ENCODE assay signal across 27 mouse cellular contexts in genomic region chr9:83973467-83973866, GRCm38 (mm10). TPM values are rescaled to one million over a fixed set of nuclear protein-coding genes. Genes with fewer than 3 reads are reported as not detected.
DNase-seq lines count a peak whose midpoint lies in the region; ATAC-seq and TF ChIP-seq lines count a peak whose summit lies in the region.
"Had no signal": no experiment of that assay in that cellular context is flagged by ENCODE, and none has a peak within 500 bp of the region (broad histone marks: within the 10 kb centered on the region; RNA-seq: fewer than 3 reads in every experiment).

No protein-coding gene starts in this region.

- WGBS in liver, embryonic 11.5 days, result 63% methylated on average over 2 of the region's 2 CpGs
- 34% methylated on average over 2 of the region's 2 CpGs for WGBS in liver, embryonic 14.5 days (ENCODE audit: insufficient replicate concordance)
- 57% methylated on average over 2 of the region's 2 CpGs for WGBS in liver, postnatal 0 days (ENCODE audit: insufficient replicate concordance)
- 91% methylated on average over 2 of the region's 2 CpGs for WGBS in forebrain, postnatal 0 days

- ATAC-seq in liver, embryonic 11.5 days (replicated peaks; ENCODE audit: low FRiP score), result peak; percentile 77
- peak; percentile 75; the same call in 1 of the 2 replicates for ATAC-seq in liver, embryonic 14.5 days (ENCODE audit: insufficient read depth)
- ATAC-seq in liver, postnatal 0 days, result peak; percentile 40; the same call in 1 of the 2 replicates
- ATAC-seq in megakaryocyte-erythroid progenitor cell, adult 5-6 weeks (replicated peaks; ENCODE audit: low FRiP score, low TSS enrichment, poor library complexity, severe bottlenecking), result peak; percentile 29; the same call in 1 of the 2 replicates
- no peak for ATAC-seq in forebrain, postnatal 0 days
- no peak for ATAC-seq in erythroid progenitor cell, adult 5-6 weeks (replicated peaks; ENCODE audit: low FRiP score, poor library complexity, severe bottlenecking)
- ATAC-seq: activated CD4-positive, CD25-positive, alpha-beta regulatory T cell, adult 4 months; CD4-positive, CD25-positive, alpha-beta regulatory T cell, adult 4 months; forebrain, embryonic 14.5 days; Patski had no signal

- TF ChIP-seq EP300 in liver, embryonic 14.5 days (IDR thresholded peaks at IDR 0.05; ENCODE audit: low read depth), result peak; percentile 60; the same call in 1 of the 2 replicates
- no peak for TF ChIP-seq EP300 in liver, postnatal 0 days (IDR thresholded peaks at IDR 0.05; ENCODE audit: low read depth)

- DNase-seq in liver, embryonic 11.5 days (ENCODE audit: low spot score), result no peak
- no peak for DNase-seq in liver
- no peak for DNase-seq in liver, embryonic 14.5 days (ENCODE audit: low read depth in 3 of 3, low spot score in 3 of 3)
- no peak for DNase-seq in liver, postnatal 0 days
- DNase-seq in forebrain, postnatal 0 days, result no peak
- no peak for DNase-seq in kidney, postnatal 36 days
- DNase-seq: adrenal gland, adult 8-10 months; adrenal gland, postnatal 14 days; adrenal gland, postnatal 36 days; B cell, adult 2 months; cerebellum, adult 11-12 months; cerebellum, adult 2 months; cerebellum, adult 9-10 months; cerebellum, postnatal 10 days; cerebellum, postnatal 25 days had no signal

- no peak overlapping the region for H3K27ac ChIP-seq in liver, embryonic 11.5 days (ENCODE audit: low read depth, low read length)
- no peak overlapping the region for H3K27ac ChIP-seq in liver, embryonic 14.5 days
- H3K27ac ChIP-seq in liver, postnatal 0 days (ENCODE audit: low read depth), result no peak overlapping the region
- H3K27ac ChIP-seq in forebrain, postnatal 0 days (ENCODE audit: low read depth, low read length), result no peak overlapping the region
- H3K27ac ChIP-seq: embryonic facial prominence, embryonic 10.5 days; embryonic facial prominence, embryonic 12.5 days; forebrain, embryonic 10.5 days; forebrain, embryonic 12.5 days had no signal

- H3K9ac ChIP-seq in liver, embryonic 11.5 days (ENCODE audit: low read depth, low read length), result no peak overlapping the region
- no peak overlapping the region for H3K9ac ChIP-seq in liver, embryonic 14.5 days (replicated peaks)
- no peak overlapping the region for H3K9ac ChIP-seq in liver, postnatal 0 days (replicated peaks)
- H3K9ac ChIP-seq in forebrain, postnatal 0 days, result no peak overlapping the region
- H3K9ac ChIP-seq: embryonic facial prominence, embryonic 12.5 days; forebrain, embryonic 12.5 days had no signal

- no peaks in the 10 kb centered on the region for H3K36me3 ChIP-seq in liver, embryonic 11.5 days (ENCODE audit: control insufficient read depth, insufficient read depth, low read length)
- H3K36me3 ChIP-seq in liver, embryonic 14.5 days (replicated peaks; ENCODE audit: control insufficient read depth, insufficient read depth, low read depth), result no peaks in the 10 kb centered on the region
- no peaks in the 10 kb centered on the region for H3K36me3 ChIP-seq in liver, postnatal 0 days (replicated peaks; ENCODE audit: insufficient read depth, low read length)
- H3K36me3 ChIP-seq in forebrain, postnatal 0 days (ENCODE audit: insufficient read depth), result no peaks in the 10 kb centered on the region
- H3K36me3 ChIP-seq: embryonic facial prominence, embryonic 10.5 days; embryonic facial prominence, embryonic 12.5 days; forebrain, embryonic 12.5 days; G1E had no signal

- no peaks in the 10 kb centered on the region for H3K4me1 ChIP-seq in liver, embryonic 11.5 days (replicated peaks; ENCODE audit: control insufficient read depth, insufficient read depth, low read length)
- H3K4me1 ChIP-seq in liver, embryonic 14.5 days (replicated peaks; ENCODE audit: control insufficient read depth in 2 of 2, insufficient read depth in 2 of 2, low read length in 1 of 2), result no peaks in the 10 kb centered on the region; a peak in 1 of 4 replicates
- no peaks in the 10 kb centered on the region for H3K4me1 ChIP-seq in liver, postnatal 0 days (ENCODE audit: insufficient read depth)
- no peaks in the 10 kb centered on the region for H3K4me1 ChIP-seq in forebrain, postnatal 0 days (ENCODE audit: insufficient read depth)
- H3K4me1 ChIP-seq: embryonic facial prominence, embryonic 10.5 days; embryonic facial prominence, embryonic 12.5 days; forebrain, embryonic 10.5 days; forebrain, embryonic 12.5 days had no signal

- no peaks in the 10 kb centered on the region for H3K9me3 ChIP-seq in liver, embryonic 11.5 days (ENCODE audit: control insufficient read depth, low read length)
- H3K9me3 ChIP-seq in liver, embryonic 14.5 days (ENCODE audit: control insufficient read depth, low read length), result no peaks in the 10 kb centered on the region
- no peaks in the 10 kb centered on the region for H3K9me3 ChIP-seq in liver, postnatal 0 days (ENCODE audit: low read length)
- no peaks in the 10 kb centered on the region for H3K9me3 ChIP-seq in forebrain, postnatal 0 days (ENCODE audit: low read length)
- H3K9me3 ChIP-seq: embryonic facial prominence, embryonic 10.5 days; embryonic facial prominence, embryonic 12.5 days; forebrain, embryonic 12.5 days; G1E had no signal

- no peak overlapping the region for H3K4me2 ChIP-seq in liver, embryonic 11.5 days
- no peak overlapping the region for H3K4me2 ChIP-seq in liver, embryonic 14.5 days (ENCODE audit: low read depth)
- no peak overlapping the region for H3K4me2 ChIP-seq in liver, postnatal 0 days (ENCODE audit: low read depth, low read length)
- H3K4me2 ChIP-seq in forebrain, postnatal 0 days (ENCODE audit: low read depth), result no peak overlapping the region
- H3K4me2 ChIP-seq: embryonic facial prominence, embryonic 12.5 days; forebrain, embryonic 12.5 days had no signal

- H3K4me3 ChIP-seq in liver, embryonic 11.5 days (ENCODE audit: low read depth, low read length), result no peak overlapping the region
- no peak overlapping the region for H3K4me3 ChIP-seq in liver, embryonic 14.5 days (ENCODE audit: insufficient read depth in 1 of 2, low read depth in 2 of 2, low read length in 2 of 2)
- H3K4me3 ChIP-seq in liver, postnatal 0 days (ENCODE audit: low read depth, low read length), result no peak overlapping the region
- no peak overlapping the region for H3K4me3 ChIP-seq in forebrain, postnatal 0 days (ENCODE audit: low read depth, low read length)
- H3K4me3 ChIP-seq: embryonic facial prominence, embryonic 10.5 days; embryonic facial prominence, embryonic 12.5 days; forebrain, embryonic 10.5 days; forebrain, embryonic 12.5 days had no signal

- H3K27me3 ChIP-seq in liver, embryonic 11.5 days (replicated peaks; ENCODE audit: control insufficient read depth, insufficient read depth, low read length), result no peaks in the 10 kb centered on the region
- H3K27me3 ChIP-seq in liver, embryonic 14.5 days (ENCODE audit: control insufficient read depth, insufficient read depth, low read length), result no peaks in the 10 kb centered on the region
- H3K27me3 ChIP-seq in liver, postnatal 0 days (ENCODE audit: insufficient read depth, low read length), result no peaks in the 10 kb centered on the region
- H3K27me3 ChIP-seq in forebrain, postnatal 0 days (ENCODE audit: insufficient read depth, low read length), result no peaks in the 10 kb centered on the region
- H3K27me3 ChIP-seq: CH12.LX; embryonic facial prominence, embryonic 12.5 days; forebrain, embryonic 12.5 days; Patski had no signal

- no peak for TF ChIP-seq CTCF in liver, embryonic 14.5 days (IDR thresholded peaks at IDR 0.05; ENCODE audit: low read depth)
- TF ChIP-seq CTCF in liver, postnatal 0 days (IDR thresholded peaks at IDR 0.05; ENCODE audit: low read depth), result no peak
- TF ChIP-seq CTCF in forebrain, postnatal 0 days (IDR thresholded peaks at IDR 0.05; ENCODE audit: low read depth), result no peak

RNA-seq across cellular contexts. Expression of gene Bckdhb, which starts 48.5 kb away (rescaled TPM):
- 34.8 and 37.1 TPM in 2 replicates for polyA plus RNA-seq in liver, embryonic 11.5 days (2014; fragmentation: Nextera tagmentation; extraction: Ambion mirVana)
- 8.2 and 14.1 TPM in 2 replicates for polyA plus RNA-seq in liver, embryonic 14.5 days (2012; rRNA removed)
- 23.1 and 24.1 TPM in 2 replicates for polyA plus RNA-seq in liver, embryonic 14.5 days (2014; fragmentation: Nextera tagmentation; extraction: Ambion mirVana)
- 123 and 134 TPM in 2 replicates for polyA plus RNA-seq in liver, postnatal 0 days (2015; fragmentation: Nextera tagmentation; extraction: Ambion mirVana)
- total RNA-seq in megakaryocyte-erythroid progenitor cell, adult 5-6 weeks (2014; fragmentation: Nextera tagmentation), result 20.0 and 40.7 TPM in 2 replicates
- total RNA-seq in megakaryocyte-erythroid progenitor cell, adult 5-6 weeks (2017), result 12.2 and 13.8 TPM in 2 replicates
- total RNA-seq in forebrain, postnatal 0 days (2014; rRNA removed), result 14.2 and 18.3 TPM in 2 replicates
- polyA plus RNA-seq in forebrain, postnatal 0 days (2015; fragmentation: Nextera tagmentation; extraction: Ambion mirVana), result 33.5 and 34.8 TPM in 2 replicates
- total RNA-seq in erythroid progenitor cell, adult 5-6 weeks (2015; ENCODE audit: low replicate concordance), result 5.0 TPM in 1 of 2 replicates, not detected in the other
- not detected in 2 replicates for total RNA-seq in erythroid progenitor cell, adult 5-6 weeks (2017; ENCODE audit: low replicate concordance)

Comparison
In these comparisons a context has a peak if more than half of its experiments do, and no peak if none do; other contexts are left out.
1. ATAC-seq: peak in liver, embryonic 11.5 days (single experiment), liver, embryonic 14.5 days (single experiment), liver, postnatal 0 days (single experiment) and megakaryocyte-erythroid progenitor cell, adult 5-6 weeks (single experiment); none in forebrain, postnatal 0 days (single experiment) and erythroid progenitor cell, adult 5-6 weeks (single experiment).